Mouse (Mus musculus) left cerebral cortex, postnatal 10 days (tissue): ENCODE results near the gene 4933434E20Rik. TPM values are rescaled to one million over a fixed set of nuclear protein-coding genes. Genes with fewer than 3 reads are reported as not detected.

ENCODE experiments used
- DNase-seq, 2 experiments: peaks; one replicate each; pipeline ENCODE4 v3.0.0; 2021 to 2022; ENCODE audit warnings: low spot score in 2 of 2, mixed read lengths in 1 of 2; ENCODE audit errors: extremely low spot score in 1 of 2
- intact Hi-C: fragments of 180-260 bp; cut with DNase I; formaldehyde crosslinking; loops from one replicate; pipeline ENCODE4 v1.15.1; 2025
- total RNA-seq, 2 experiments: library from RNA; stranded (reverse); gene quantifications; 2 replicates each; pipeline ENCODE4 v1.2.3; 2021

Gene 4933434E20Rik
- total RNA-seq, 2 experiments from 2014 or later, result 76.1 to 76.6 TPM

- intact Hi-C loops, result loop anchor here (5.0 kb wide), 1 partner anchor 117 kb away; the partner anchor contains the start of gene Atp8b2
- DNase-seq, result peak; percentile 89 to 97
These were observed 27.8 kb downstream of the 4933434E20Rik start for GRCm38 (mm10) chr3:90079133-90079762.

- DNase-seq, result peak; percentile 52 to 85
- intact Hi-C loops, result loop anchor here (5.0 kb wide), 1 partner anchor 118 kb away; the partner anchor contains the start of gene Atp8b2
These were observed 28.5 kb downstream of the 4933434E20Rik start for GRCm38 (mm10) chr3:90079763-90080497.

GRCm38 (mm10) chr3:90080498-90080863, 29.0 kb downstream of the 4933434E20Rik start:
- intact Hi-C loops, result no loop called here

GRCm38 (mm10) chr3:90081365-90082240, 30.2 kb downstream of the 4933434E20Rik start:
- DNase-seq, result no peak
- intact Hi-C loops, result no loop called here

More at GRCm38 (mm10) chr3:90080498-90080863, 29.0 kb downstream of the 4933434E20Rik start:
- no peak for DNase-seq

- peak; percentile 41 to 47 for DNase-seq
- intact Hi-C loops, result no loop called here
These were observed 31.6 kb downstream of the 4933434E20Rik start for GRCm38 (mm10) chr3:90083034-90083433.

GRCm38 (mm10) chr3:90083698-90084324, 32.4 kb downstream of the 4933434E20Rik start:
- intact Hi-C loops, result no loop called here
- peak in 1 of 2 experiments; percentile 74 for DNase-seq

GRCm38 (mm10) chr3:90084790-90085189, 33.4 kb downstream of the 4933434E20Rik start:
- intact Hi-C loops, result no loop called here
- DNase-seq, result no peak

- intact Hi-C loops, result no loop called here
- peak in 1 of 2 experiments; percentile 57 for DNase-seq
These were observed 33.8 kb downstream of the 4933434E20Rik start for GRCm38 (mm10) chr3:90085281-90085680.

GRCm38 (mm10) chr3:90086068-90086467, 34.6 kb downstream of the 4933434E20Rik start:
- intact Hi-C loops, result no loop called here
- no peak for DNase-seq

- intact Hi-C loops, result no loop called here
- DNase-seq, result no peak
These were observed 37.2 kb downstream of the 4933434E20Rik start for GRCm38 (mm10) chr3:90088617-90089016.

- intact Hi-C loops, result no loop called here
- no peak for DNase-seq
These were observed 39.5 kb downstream of the 4933434E20Rik start for GRCm38 (mm10) chr3:90090892-90091291.

- DNase-seq, result no peak
- intact Hi-C loops, result no loop called here
These were observed 43.0 kb downstream of the 4933434E20Rik start for GRCm38 (mm10) chr3:90094453-90094852.

- no peak for DNase-seq
- intact Hi-C loops, result no loop called here
These were observed 46.5 kb downstream of the 4933434E20Rik start for GRCm38 (mm10) chr3:90097928-90098327.

- intact Hi-C loops, result no loop called here
- DNase-seq, result no peak
These were observed 49.6 kb downstream of the 4933434E20Rik start for GRCm38 (mm10) chr3:90101010-90101409.

GRCm38 (mm10) chr3:90101673-90102072, 50.2 kb downstream of the 4933434E20Rik start:
- intact Hi-C loops, result no loop called here
- no peak for DNase-seq

GRCm38 (mm10) chr3:90102239-90102638, 50.8 kb downstream of the 4933434E20Rik start:
- no peak for DNase-seq
- intact Hi-C loops, result no loop called here

- intact Hi-C loops, result no loop called here
- DNase-seq, result no peak
These were observed 51.7 kb downstream of the 4933434E20Rik start for GRCm38 (mm10) chr3:90103176-90103575.

- no peak for DNase-seq
- intact Hi-C loops, result no loop called here
These were observed 52.5 kb downstream of the 4933434E20Rik start, which contains the start of gene Nup210l for GRCm38 (mm10) chr3:90103938-90104337. TSS of gene Nup210l (plus strand) at chr3:90104132.

- intact Hi-C loops, result no loop called here
- peak in 1 of 2 experiments; percentile 24 for DNase-seq
These were observed 60.3 kb downstream of the 4933434E20Rik start for GRCm38 (mm10) chr3:90111706-90112105.
